Mouse (Mus musculus) gastrocnemius, postnatal 4 days (tissue): ENCODE measurements at regions not wholly inside any gene's neighbourhood (a gene's known extent, or its start where the extent isn't known, plus 50 kb on each side); places are given as distances from the start of the nearest gene placed in this dataset.

Experiments used
- DNase-seq, 2 experiments: peaks; one replicate each; pipeline ENCODE4 v3.0.0; 2021 to 2022; ENCODE audit warnings: low spot score in 2 of 2, mixed read lengths in 2 of 2

DNA sequence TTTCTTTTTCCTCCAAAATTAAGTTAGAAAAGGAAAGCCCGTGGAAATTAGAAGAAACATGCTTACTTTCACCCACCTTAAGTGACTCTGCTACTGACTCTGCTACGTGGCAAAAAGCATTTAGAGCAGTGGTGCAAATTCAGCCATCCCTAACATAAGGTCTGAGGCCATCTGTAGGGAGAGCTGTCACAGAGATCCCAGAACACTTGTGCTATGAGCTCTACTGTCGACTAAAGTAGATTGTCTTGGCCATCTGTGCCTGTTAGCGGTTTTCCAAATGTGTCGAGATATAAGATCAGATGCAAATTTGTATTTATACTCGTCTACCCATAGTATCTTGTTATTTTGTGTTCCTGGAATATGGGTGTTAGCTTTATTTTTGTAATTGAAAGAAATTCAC lies 52.7 kb upstream of the Robo2 start:
- DNase-seq: no peak

DNA sequence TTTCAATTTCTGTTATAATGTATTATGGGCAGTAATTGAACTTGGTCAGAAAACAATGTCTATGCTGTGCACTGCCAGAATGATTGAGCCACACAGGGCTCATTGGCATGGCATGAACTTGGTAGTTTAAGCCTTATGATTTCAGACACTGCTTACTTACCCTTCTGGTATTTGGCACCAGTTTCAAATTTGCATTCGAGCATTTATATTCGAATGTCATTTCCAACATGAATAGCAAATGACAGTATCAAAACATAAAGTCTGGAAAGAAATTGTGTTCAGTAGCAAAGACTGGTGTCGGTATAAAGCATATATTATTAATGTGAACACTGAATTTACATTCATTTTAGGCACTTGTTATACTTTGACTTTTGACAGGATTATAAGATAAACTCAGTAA lies 50.8 kb upstream of the Robo2 start:
- no peak for DNase-seq
